ENCODE assay signal across 8 mouse cellular contexts in the genomic region with DNA sequence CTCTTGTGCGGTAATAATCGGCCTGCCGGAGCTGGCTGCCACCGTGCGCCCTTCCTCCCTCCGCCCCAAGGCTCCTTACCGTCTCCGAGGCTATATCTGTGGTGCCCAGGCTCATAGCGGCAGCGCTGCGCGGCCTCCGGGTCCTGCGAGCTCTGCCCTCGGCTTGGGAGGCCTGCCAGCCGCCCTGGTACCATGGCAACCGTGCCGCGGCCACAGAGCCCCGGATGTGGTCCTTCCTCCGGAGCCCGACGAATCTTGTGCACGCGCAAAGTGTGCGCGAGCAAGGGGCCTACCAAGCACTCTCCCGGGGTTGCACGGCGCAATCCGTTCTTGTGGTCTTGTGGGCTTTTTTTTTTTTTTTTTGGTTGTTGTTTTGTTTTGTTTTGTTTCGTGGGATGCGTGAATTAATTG. TPM values are rescaled to one million over a fixed set of nuclear protein-coding genes. Genes with fewer than 3 reads are reported as not detected.
DNase-seq lines count a peak whose midpoint lies in the region; ATAC-seq and TF ChIP-seq lines count a peak whose summit lies in the region.

A gene (minus strand): TSS at position 276 of the 411 bp plus-strand sequence.

- peak within 1 kb of the TSS; percentile 78 for H3K4me2 ChIP-seq in embryonic facial prominence, embryonic 13.5 days
- H3K4me2 ChIP-seq in limb, embryonic 14.5 days (replicated peaks; ENCODE audit: low read depth, low read length, severe bottlenecking): peak within 1 kb of the TSS; percentile 64
- H3K4me2 ChIP-seq in midbrain, postnatal 0 days (ENCODE audit: low read depth, low read length, poor library complexity, severe bottlenecking): peak within 1 kb of the TSS; percentile 82

- TF ChIP-seq CTCF in heart, adult 2 months (IDR thresholded peaks at IDR 0.05): no peak
- TF ChIP-seq CTCF in midbrain, postnatal 0 days (IDR thresholded peaks at IDR 0.05): no peak

- DNase-seq in 3134 (ENCODE audit: extremely low read depth, insufficient read length, low spot score): peak; percentile 95
- DNase-seq in adrenal gland, postnatal 36 days: peak; percentile 99
- DNase-seq in heart, adult 2 months: peak; percentile 95 to 96
- DNase-seq in kidney, adult 8-10 months: peak; percentile 93 to 96
- DNase-seq in limb, embryonic 14.5 days (ENCODE audit: low spot score): peak; percentile 94
- DNase-seq in midbrain, postnatal 0 days (ENCODE audit: low spot score): peak; percentile 96
- peak; percentile 84 to 89 for DNase-seq in spleen, postnatal 14 days (ENCODE audit: low spot score in 2 of 2)

- TF ChIP-seq EP300 in heart, adult 2 months (IDR thresholded peaks at IDR 0.05; ENCODE audit: insufficient read depth, low read depth, low read length): 0 out of 2 replicates have a peak, but pooled peaks have one; percentile 14

- H3K9ac ChIP-seq in embryonic facial prominence, embryonic 13.5 days: peak within 1 kb of the TSS; percentile 90
- H3K9ac ChIP-seq in heart, adult 2 months (ENCODE audit: low read depth, low read length): peak within 1 kb of the TSS; percentile 92
- peak within 1 kb of the TSS; percentile 84 for H3K9ac ChIP-seq in limb, embryonic 14.5 days (ENCODE audit: low read depth, low read length, severe bottlenecking)
- peak within 1 kb of the TSS; percentile 66 for H3K9ac ChIP-seq in midbrain, postnatal 0 days (replicated peaks; ENCODE audit: low read length, poor library complexity, severe bottlenecking)

- WGBS in embryonic facial prominence, embryonic 13.5 days: under 1% methylated on average over 33 of the region's 33 CpGs
- WGBS in heart, adult 2 months: 1% methylated on average over 33 of the region's 33 CpGs
- WGBS in limb, embryonic 14.5 days: 0% methylated on average over 32 of the region's 33 CpGs
- under 1% methylated on average over 33 of the region's 33 CpGs for WGBS in midbrain, postnatal 0 days

- intact Hi-C loops in heart, adult 2 months (cut with DNase I): no loop called here

- H3K79me2 ChIP-seq in heart, adult 2 months (replicated peaks; ENCODE audit: control insufficient read depth, insufficient read depth, low read length): no peaks in the 10 kb centered on the region

- peaks cover 21% of the 10 kb centered on the region for H3K36me3 ChIP-seq in embryonic facial prominence, embryonic 13.5 days
- no peaks in the 10 kb centered on the region for H3K36me3 ChIP-seq in heart, adult 2 months (ENCODE audit: control insufficient read depth, insufficient read depth, low read length)
- H3K36me3 ChIP-seq in limb, embryonic 14.5 days (ENCODE audit: control insufficient read depth, insufficient read depth, low read length): peaks cover 20% of the 10 kb centered on the region
- H3K36me3 ChIP-seq in midbrain, postnatal 0 days (ENCODE audit: insufficient read depth, low read length): peaks cover 9% of the 10 kb centered on the region

- peak within 1 kb of the TSS; percentile 78 for H3K4me3 ChIP-seq in embryonic facial prominence, embryonic 13.5 days
- peak within 1 kb of the TSS; percentile 95 for H3K4me3 ChIP-seq in heart, adult 2 months
- H3K4me3 ChIP-seq in limb, embryonic 14.5 days (replicated peaks; ENCODE audit: low read length): peak within 1 kb of the TSS; percentile 82
- H3K4me3 ChIP-seq in midbrain, postnatal 0 days (ENCODE audit: low read depth, low read length): peak within 1 kb of the TSS; percentile 70

- no peaks in the 10 kb centered on the region for H3K27me3 ChIP-seq in embryonic facial prominence, embryonic 13.5 days
- no peaks in the 10 kb centered on the region for H3K27me3 ChIP-seq in heart, adult 2 months (ENCODE audit: control insufficient read depth, insufficient read depth, low read length)
- no peaks in the 10 kb centered on the region for H3K27me3 ChIP-seq in limb, embryonic 14.5 days (ENCODE audit: control insufficient read depth, insufficient read depth, low read length)
- H3K27me3 ChIP-seq in midbrain, postnatal 0 days (ENCODE audit: insufficient read depth, low read length): no peaks in the 10 kb centered on the region

- peak; percentile 59; the same call in 1 of the 2 replicates for ATAC-seq in embryonic facial prominence, embryonic 13.5 days (ENCODE audit: insufficient number of reproducible peaks, insufficient read depth, low FRiP score, low TSS enrichment, low read depth)
- peak; percentile 38 for ATAC-seq in limb, embryonic 14.5 days (ENCODE audit: low FRiP score, low read depth)
- peak; percentile 61 for ATAC-seq in midbrain, postnatal 0 days (ENCODE audit: low FRiP score)

- peak within 1 kb of the TSS; percentile 92 for H3K27ac ChIP-seq in embryonic facial prominence, embryonic 13.5 days
- H3K27ac ChIP-seq in heart, adult 2 months: peak within 1 kb of the TSS; percentile 73
- H3K27ac ChIP-seq in limb, embryonic 14.5 days (replicated peaks; ENCODE audit: low read depth, low read length): peak within 1 kb of the TSS; percentile 88
- peak within 1 kb of the TSS; percentile 72 for H3K27ac ChIP-seq in midbrain, postnatal 0 days (ENCODE audit: low read depth, low read length)

- H3K4me1 ChIP-seq in embryonic facial prominence, embryonic 13.5 days: peaks cover 32% of the 10 kb centered on the region
- peaks cover 8% of the 10 kb centered on the region for H3K4me1 ChIP-seq in heart, adult 2 months (ENCODE audit: control insufficient read depth, insufficient read depth, low read length)
- H3K4me1 ChIP-seq in limb, embryonic 14.5 days (ENCODE audit: control insufficient read depth, insufficient read depth, low read length): peaks cover 28% of the 10 kb centered on the region
- peaks cover 8% of the 10 kb centered on the region; the same call in 1 of the 2 replicates for H3K4me1 ChIP-seq in midbrain, postnatal 0 days (ENCODE audit: insufficient read depth, low read length)

- TF ChIP-seq POLR2A in heart, adult 2 months (IDR thresholded peaks at IDR 0.05; ENCODE audit: insufficient read depth, low read depth, low read length): peak; percentile 51; the same call in 1 of the 2 replicates
- peak; percentile 67; the same call in 1 of the 2 replicates for TF ChIP-seq POLR2A in limb, embryonic 14.5 days (IDR thresholded peaks at IDR 0.05; ENCODE audit: borderline replicate concordance, extremely low read depth, insufficient read depth, insufficient read length)

- H3K9me3 ChIP-seq in embryonic facial prominence, embryonic 13.5 days: no peaks in the 10 kb centered on the region
- no peaks in the 10 kb centered on the region for H3K9me3 ChIP-seq in limb, embryonic 14.5 days (ENCODE audit: control insufficient read depth, low read length)
- no peaks in the 10 kb centered on the region for H3K9me3 ChIP-seq in midbrain, postnatal 0 days (ENCODE audit: low read length)

RNA-seq across cellular contexts. Expression of the gene that starts here (rescaled TPM):
- 10 to 100 TPM; 18.6 to 19.7 TPM for total RNA-seq in adrenal gland, postnatal 36 days (2021)
- polyA plus RNA-seq in embryonic facial prominence, embryonic 13.5 days (2015; fragmentation: Nextera tagmentation; extraction: Ambion mirVana): 25.3 and 27.9 TPM in 2 replicates
- total RNA-seq in heart, adult 2 months (2021): 1 to 10 TPM; 3.7 to 7.1 TPM
- polyA plus RNA-seq in heart, adult 2 months (2012; rRNA removed): 5.8 TPM in 2 replicates
- polyA plus RNA-seq in limb, embryonic 14.5 days (2012; rRNA removed): 38.3 and 43.1 TPM in 2 replicates
- polyA plus RNA-seq in limb, embryonic 14.5 days (2014; fragmentation: Nextera tagmentation; extraction: Ambion mirVana): 23.4 and 24.0 TPM in 2 replicates
- 36.4 and 38.6 TPM in 2 replicates for total RNA-seq in midbrain, postnatal 0 days (2014; rRNA removed)
- polyA plus RNA-seq in midbrain, postnatal 0 days (2015; fragmentation: Nextera tagmentation; extraction: Ambion mirVana): 30.4 and 37.2 TPM in 2 replicates

Comparison
In these comparisons a context has a peak if more than half of its experiments do, and no peak if none do; other contexts are left out.
1. Peak in every context shown above with its lines: DNase-seq, ATAC-seq, H3K4me3 ChIP-seq and H3K27ac ChIP-seq.